Mouse (Mus musculus): Measurements from ENCODE around the gene Pheta2.

DNA sequence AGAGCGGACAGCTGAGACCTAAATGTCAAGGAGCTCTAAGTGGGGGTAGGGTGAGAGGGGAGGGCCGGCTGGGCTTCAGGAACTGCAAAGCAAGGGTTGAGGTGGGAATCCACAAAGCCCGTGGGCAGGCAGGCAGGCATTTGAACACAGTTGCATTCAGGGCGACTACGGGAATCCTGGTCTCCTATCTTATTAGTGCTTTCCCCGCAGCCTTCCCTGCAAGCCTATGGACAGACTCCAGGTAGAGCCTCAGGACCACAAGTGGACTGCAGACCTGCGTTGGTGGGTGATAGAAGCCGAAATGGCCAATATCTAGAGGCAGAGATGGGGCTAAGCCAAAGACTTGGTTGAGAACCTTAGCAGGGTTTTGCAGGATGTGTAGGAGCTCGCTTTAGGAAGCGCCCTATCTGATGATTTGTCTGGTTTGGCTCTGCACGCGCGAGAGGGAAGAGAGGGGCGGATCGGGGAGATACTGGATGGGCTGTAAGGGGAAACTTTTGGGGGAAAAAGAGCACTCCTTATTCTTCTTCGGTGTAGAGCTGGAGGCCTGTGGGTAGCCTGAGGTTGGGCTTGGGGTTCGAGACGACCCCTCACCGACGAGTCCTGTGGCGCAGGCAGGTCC lies 1.8 kb downstream of the Pheta2 start:
- TF ChIP-seq HCFC1 (IDR thresholded peaks at IDR 0.05; ENCODE audit: borderline replicate concordance, insufficient read depth, low read length) (no peak), CHD2 (IDR thresholded peaks at IDR 0.05; ENCODE audit: low read depth, low read length) (no peak), ZNF384 (IDR thresholded peaks at IDR 0.05; ENCODE audit: low read depth, low read length) (no peak), ZC3H11A (IDR thresholded peaks at IDR 0.05; ENCODE audit: borderline replicate concordance, low read depth, low read length) (no peak), MAFK (IDR thresholded peaks at IDR 0.05; ENCODE audit: insufficient read depth, low read depth, low read length) (no peak)

Measured in ES-E14 (cell line).